ENCODE assay signal across 22 mouse cellular contexts in the genomic region with DNA sequence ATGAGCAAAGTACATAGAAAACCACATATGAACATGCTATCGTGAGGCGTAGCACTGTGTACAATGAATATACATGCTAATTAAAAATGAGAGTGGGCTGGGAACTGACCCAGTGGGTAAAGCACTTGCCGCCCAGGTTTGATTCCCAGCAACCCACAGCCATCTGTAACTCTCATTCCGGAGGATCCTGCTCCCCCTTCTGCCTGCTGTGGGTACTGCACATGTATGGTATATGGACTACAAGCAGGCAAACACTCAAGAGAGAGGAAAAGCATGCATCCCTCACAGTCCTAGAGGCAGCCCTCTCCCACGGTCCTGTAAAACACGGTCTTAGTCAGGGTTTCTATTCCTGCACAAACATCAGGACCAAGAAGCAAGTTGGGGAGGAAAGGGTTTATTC.
DNase-seq lines count a peak whose midpoint lies in the region; ATAC-seq and TF ChIP-seq lines count a peak whose summit lies in the region.
"Had no signal": no experiment of that assay in that cellular context is flagged by ENCODE, and none has a peak within 500 bp of the region (broad histone marks: within the 10 kb centered on the region; RNA-seq: fewer than 3 reads in every experiment).

No protein-coding gene starts in this region.

- H3K4me1 ChIP-seq in intestine, postnatal 0 days (replicated peaks; ENCODE audit: control insufficient read depth, insufficient read depth, low read length), result no peaks in the 10 kb centered on the region
- peaks cover 5% of the 10 kb centered on the region for H3K4me1 ChIP-seq in intestine, embryonic 16.5 days (ENCODE audit: control insufficient read depth, insufficient read depth, low read length)
- peaks cover 4% of the 10 kb centered on the region; the same call in 1 of the 2 replicates for H3K4me1 ChIP-seq in lung, embryonic 14.5 days (ENCODE audit: insufficient read depth)
- H3K4me1 ChIP-seq in bone marrow, adult 2 months (ENCODE audit: control insufficient read depth, insufficient read depth, low read length), result peaks cover 1% of the 10 kb centered on the region; the same call in 1 of the 2 replicates
- H3K4me1 ChIP-seq in heart, embryonic 11.5 days (ENCODE audit: control insufficient read depth, insufficient read depth, low read length), result peaks cover 11% of the 10 kb centered on the region

- TF ChIP-seq POLR2A in bone marrow, adult 2 months (IDR thresholded peaks at IDR 0.05; ENCODE audit: borderline replicate concordance, control insufficient read depth, low read depth, low read length), result no peak

- no peak overlapping the region for H3K27ac ChIP-seq in intestine, postnatal 0 days (ENCODE audit: low read depth, low read length)
- no peak overlapping the region for H3K27ac ChIP-seq in intestine, embryonic 16.5 days (ENCODE audit: low read length)
- no peak overlapping the region for H3K27ac ChIP-seq in lung, embryonic 14.5 days (ENCODE audit: low read depth)
- H3K27ac ChIP-seq in bone marrow, adult 2 months (ENCODE audit: control insufficient read depth, insufficient read depth, low read depth, low read length, poor library complexity), result no peak overlapping the region
- H3K27ac ChIP-seq in heart, embryonic 11.5 days (ENCODE audit: low read depth, low read length), result no peak overlapping the region
- H3K27ac ChIP-seq: forebrain, embryonic 10.5 days; heart, embryonic 15.5 days; hindbrain, embryonic 14.5 days; limb, embryonic 12.5 days had no signal

- ATAC-seq in intestine, postnatal 0 days, result no peak
- no peak for ATAC-seq in intestine, embryonic 16.5 days
- ATAC-seq in lung, embryonic 14.5 days (ENCODE audit: insufficient read depth), result no peak
- no peak for ATAC-seq in heart, embryonic 11.5 days (replicated peaks; ENCODE audit: insufficient number of reproducible peaks, low FRiP score, low TSS enrichment)
- ATAC-seq: inflammation-experienced regulatory T-cells, adult 6 months had no signal

- H3K9me3 ChIP-seq in intestine, postnatal 0 days (ENCODE audit: control insufficient read depth), result no peaks in the 10 kb centered on the region
- H3K9me3 ChIP-seq in intestine, embryonic 16.5 days (ENCODE audit: control insufficient read depth, low read length), result no peaks in the 10 kb centered on the region
- H3K9me3 ChIP-seq in lung, embryonic 14.5 days (ENCODE audit: low read depth, low read length), result 0 out of 2 replicates have a peak, but pooled peaks cover 4% of the 10 kb centered on the region
- H3K9me3 ChIP-seq in heart, embryonic 11.5 days (replicated peaks; ENCODE audit: control insufficient read depth, low read length), result no peaks in the 10 kb centered on the region

- no peak overlapping the region for H3K9ac ChIP-seq in intestine, postnatal 0 days (ENCODE audit: low read depth, low read length)
- no peak overlapping the region for H3K9ac ChIP-seq in intestine, embryonic 16.5 days (ENCODE audit: low read depth, low read length)
- H3K9ac ChIP-seq in lung, embryonic 14.5 days, result no peak overlapping the region
- H3K9ac ChIP-seq in heart, embryonic 11.5 days (ENCODE audit: low read depth, low read length), result no peak overlapping the region
- H3K9ac ChIP-seq: heart, embryonic 15.5 days; hindbrain, embryonic 14.5 days; limb, embryonic 12.5 days had no signal

- no peak for DNase-seq in lung, embryonic 14.5 days
- DNase-seq in lung, postnatal 25 days (ENCODE audit: low spot score), result no peak
- peak; percentile 78 for DNase-seq in ES-CJ7 (ENCODE audit: low read depth, low spot score)
- DNase-seq: adrenal gland, postnatal 36 days; cerebellum, adult 11-12 months; cerebellum, postnatal 10 days; heart, adult 11 months; heart, postnatal 4 days; kidney, adult 8-10 months; kidney, postnatal 10 days; lung, postnatal 36 days; thymus, postnatal 25 days had no signal

- H3K4me3 ChIP-seq in intestine, postnatal 0 days (ENCODE audit: low read depth, low read length), result no peak overlapping the region
- no peak overlapping the region for H3K4me3 ChIP-seq in intestine, embryonic 16.5 days (ENCODE audit: low read length)
- no peak overlapping the region for H3K4me3 ChIP-seq in lung, embryonic 14.5 days (ENCODE audit: low read depth, low read length)
- no peak overlapping the region for H3K4me3 ChIP-seq in bone marrow, adult 2 months (replicated peaks; ENCODE audit: control insufficient read depth, low read depth, low read length)
- no peak overlapping the region for H3K4me3 ChIP-seq in heart, embryonic 11.5 days (ENCODE audit: low read depth, low read length)
- H3K4me3 ChIP-seq: forebrain, embryonic 10.5 days; heart, embryonic 15.5 days; limb, embryonic 12.5 days had no signal

- TF ChIP-seq CTCF in intestine, postnatal 0 days (IDR thresholded peaks at IDR 0.05; ENCODE audit: low read depth), result peak; percentile 22
- TF ChIP-seq CTCF in lung, embryonic 14.5 days (IDR thresholded peaks at IDR 0.05; ENCODE audit: low read depth), result peak; percentile 37
- peak; percentile 11; the same call in 1 of the 2 replicates for TF ChIP-seq CTCF in bone marrow, adult 2 months (IDR thresholded peaks at IDR 0.05; ENCODE audit: control insufficient read depth, insufficient read depth, low read length)

- WGBS in intestine, postnatal 0 days, result 89% methylated on average over 6 of the region's 6 CpGs
- WGBS in intestine, embryonic 16.5 days, result 88% methylated on average over 6 of the region's 6 CpGs
- WGBS in lung, embryonic 14.5 days, result 89% methylated on average over 6 of the region's 6 CpGs
- 86% methylated on average over 6 of the region's 6 CpGs for WGBS in bone marrow, adult 2 months
- WGBS in heart, embryonic 11.5 days (ENCODE audit: insufficient replicate concordance), result 84% methylated on average over 6 of the region's 6 CpGs

- H3K36me3 ChIP-seq in intestine, postnatal 0 days (ENCODE audit: control insufficient read depth, insufficient read depth), result no peaks in the 10 kb centered on the region
- H3K36me3 ChIP-seq in intestine, embryonic 16.5 days (ENCODE audit: control insufficient read depth, insufficient read depth, low read length), result no peaks in the 10 kb centered on the region
- no peaks in the 10 kb centered on the region for H3K36me3 ChIP-seq in lung, embryonic 14.5 days (ENCODE audit: insufficient read depth)
- H3K36me3 ChIP-seq in heart, embryonic 11.5 days (ENCODE audit: control insufficient read depth, insufficient read depth, low read length), result no peaks in the 10 kb centered on the region
- H3K36me3 ChIP-seq: forebrain, embryonic 10.5 days; limb, embryonic 12.5 days had no signal

- H3K4me2 ChIP-seq in intestine, postnatal 0 days (replicated peaks; ENCODE audit: low read depth), result no peak overlapping the region
- no peak overlapping the region for H3K4me2 ChIP-seq in intestine, embryonic 16.5 days (ENCODE audit: low read depth, low read length)
- no peak overlapping the region for H3K4me2 ChIP-seq in lung, embryonic 14.5 days
- no peak overlapping the region for H3K4me2 ChIP-seq in heart, embryonic 11.5 days
- H3K4me2 ChIP-seq: heart, embryonic 15.5 days; hindbrain, embryonic 14.5 days; limb, embryonic 12.5 days; midbrain, embryonic 11.5 days had no signal

- no peaks in the 10 kb centered on the region for H3K27me3 ChIP-seq in intestine, postnatal 0 days (replicated peaks; ENCODE audit: control insufficient read depth, insufficient read depth, low read length)
- H3K27me3 ChIP-seq in intestine, embryonic 16.5 days (replicated peaks; ENCODE audit: control insufficient read depth, insufficient read depth, low read length), result no peaks in the 10 kb centered on the region
- H3K27me3 ChIP-seq in lung, embryonic 14.5 days (ENCODE audit: insufficient read depth, low read length), result no peaks in the 10 kb centered on the region
- H3K27me3 ChIP-seq in heart, embryonic 11.5 days (ENCODE audit: control insufficient read depth, insufficient read depth, low read length), result no peaks in the 10 kb centered on the region
- H3K27me3 ChIP-seq: heart, embryonic 15.5 days; limb, embryonic 12.5 days had no signal
